Mouse (Mus musculus) olfactory bulb, adult 2 months (tissue): ENCODE measurements around the gene Mmp28. TPM values are rescaled to one million over a fixed set of nuclear protein-coding genes. Genes with fewer than 3 reads are reported as not detected.

ENCODE experiments used
- H3K27ac ChIP-seq: fragments of 200-500 bp; 2 replicates; pipeline ENCODE4 v1.5.1; 2012; ENCODE audit warnings: low read depth, low read length; ENCODE audit not compliant: insufficient read depth
- H3K4me1 ChIP-seq: fragments of 200-500 bp; 2 replicates; pipeline ENCODE4 v1.6.1; 2012; ENCODE audit warnings: low read length; ENCODE audit not compliant: control insufficient read depth, insufficient read depth
- H3K4me3 ChIP-seq: fragments of 200-500 bp; 2 replicates; pipeline ENCODE4 v1.5.1; 2012; ENCODE audit warnings: mild to moderate bottlenecking, low read depth, low read length, moderate library complexity; ENCODE audit not compliant: insufficient read depth
- CTCF ChIP-seq: fragments of 200-500 bp; IDR thresholded peaks from 2 replicates; pipeline ENCODE4 v1.5.1; 2012; ENCODE audit warnings: low read depth, mild to moderate bottlenecking, low read length, moderate library complexity; ENCODE audit not compliant: insufficient read depth
- POLR2A ChIP-seq: fragments of 200-500 bp; IDR thresholded peaks from 2 replicates; pipeline ENCODE4 v1.6.1; 2012; ENCODE audit warnings: mild to moderate bottlenecking, low read depth, low read length, moderate library complexity; ENCODE audit not compliant: insufficient read depth
- WGBS: fragments of 180-500 bp; shearing (Covaris S2); methylation state at CpG from one replicate; pipeline ENCODE4 v1.1.7; 2018; 5-methylcytosine and 5-hydroxymethylcytosine counted together
- polyA plus RNA-seq: library from polyadenylated mRNA; stranded (reverse); fragments of >200 nt; gene quantifications from 2 replicates; pipeline ENCODE4 v1.2.4, GENCODE M21; 2012; ENCODE audit warnings: low replicate concordance; ENCODE audit not compliant: missing spikeins, insufficient read depth, insufficient read length

The Mmp28 gene
- polyA plus RNA-seq, 1 experiment = not detected

- H3K27ac ChIP-seq = no peak overlapping the region
- H3K4me1 ChIP-seq = peaks cover 7% of the 10 kb centered on the region; the same call in 1 of the 2 replicates
- WGBS = 87% methylated on average over 3 of the region's 3 CpGs
- TF ChIP-seq POLR2A (no peak), CTCF (no peak)
- no peak overlapping the region for H3K4me3 ChIP-seq
Measured at GRCm38 (mm10) chr11:83468765-83469164, 5.9 kb upstream of the Mmp28 start.

- no peak overlapping the region for H3K4me3 ChIP-seq
- H3K4me1 ChIP-seq = peaks cover 14% of the 10 kb centered on the region
- WGBS = 45% methylated on average over 11 of the region's 11 CpGs
- no peak for TF ChIP-seq POLR2A
- no peak for TF ChIP-seq CTCF
- no peak overlapping the region for H3K27ac ChIP-seq
Measured at GRCm38 (mm10) chr11:83467120-83467652, 4.3 kb upstream of the Mmp28 start.

- Histone ChIP-seq H3K4me1 (peaks cover 11% of the 10 kb centered on the region), H3K4me3 (no peak overlapping the region), H3K27ac (no peak overlapping the region)
- 46% methylated on average over 2 of the region's 2 CpGs for WGBS
- TF ChIP-seq CTCF (no peak), POLR2A (no peak)
Measured at GRCm38 (mm10) chr11:83465976-83466375, 3.1 kb upstream of the Mmp28 start.

- 86% methylated on average over 10 of the region's 10 CpGs for WGBS
- H3K4me3 ChIP-seq = no peak overlapping the region
- TF ChIP-seq CTCF (no peak), POLR2A (no peak)
- H3K27ac ChIP-seq = no peak overlapping the region
- H3K4me1 ChIP-seq = peaks cover 15% of the 10 kb centered on the region
Measured at GRCm38 (mm10) chr11:83461462-83462027, 1.3 kb downstream of the Mmp28 start.

- no peak for TF ChIP-seq POLR2A
- no peak for TF ChIP-seq CTCF
- Histone ChIP-seq H3K4me1 (peaks cover 13% of the 10 kb centered on the region), H3K27ac (no peak overlapping the region), H3K4me3 (no peak overlapping the region)
- WGBS = 49% methylated on average over 9 of the region's 9 CpGs
Measured at GRCm38 (mm10) chr11:83457912-83458601, 4.8 kb downstream of the Mmp28 start.

- Histone ChIP-seq H3K27ac (no peak overlapping the region), H3K4me1 (peaks cover 6% of the 10 kb centered on the region), H3K4me3 (no peak overlapping the region)
- TF ChIP-seq POLR2A (no peak), CTCF (no peak)
- WGBS = 49% methylated on average over 7 of the region's 7 CpGs
Measured at GRCm38 (mm10) chr11:83457257-83457656, 5.6 kb downstream of the Mmp28 start.

- H3K4me3 ChIP-seq = no peak overlapping the region
- WGBS = 91% methylated on average over 3 of the region's 3 CpGs
- no peak for TF ChIP-seq CTCF
- no peak for TF ChIP-seq POLR2A
Measured at GRCm38 (mm10) chr11:83455608-83456007, 7.3 kb downstream of the Mmp28 start.

GRCm38 (mm10) chr11:83454548-83454947 lies 8.3 kb downstream of the Mmp28 start:
- TF ChIP-seq CTCF = no peak
- no peak for TF ChIP-seq POLR2A
- WGBS = 44% methylated on average over 4 of the region's 4 CpGs
- Histone ChIP-seq H3K4me1 (peaks cover 6% of the 10 kb centered on the region), H3K27ac (no peak overlapping the region), H3K4me3 (no peak overlapping the region)

More at GRCm38 (mm10) chr11:83455608-83456007, 7.3 kb downstream of the Mmp28 start:
- H3K4me1 ChIP-seq = peaks cover 6% of the 10 kb centered on the region
- H3K27ac ChIP-seq = no peak overlapping the region

- H3K27ac ChIP-seq = no peak overlapping the region
- TF ChIP-seq POLR2A (no peak), CTCF (no peak)
- WGBS = 92% methylated on average over 10 of the region's 10 CpGs
- no peak overlapping the region for H3K4me3 ChIP-seq
- peaks cover 8% of the 10 kb centered on the region for H3K4me1 ChIP-seq
Measured at GRCm38 (mm10) chr11:83451281-83451680, 11.6 kb downstream of the Mmp28 start.
